Mouse (Mus musculus) neutrophil, adult 5-6 weeks (primary cell): ENCODE results near the gene Avpr1b. TPM values are rescaled to one million over a fixed set of nuclear protein-coding genes. Genes with fewer than 3 reads are reported as not detected.
A peak's percentile ranks its signal among the peaks of the same experiment; 100 is the strongest.
"Not testable (repeated sequence)": the region's sequence is repeated elsewhere in the genome, so short reads cannot be mapped to it uniquely, and the experiment has no call there.

Experiments
- ATAC-seq: fragments of 151-379, 151-347 bp; 2 replicates; pipeline ENCODE4 v1.8.0; 2017; ENCODE audit warnings: mild to moderate bottlenecking, moderate TSS enrichment; ENCODE audit not compliant: insufficient number of reproducible peaks, poor library complexity, low FRiP score, severe bottlenecking; ENCODE audit errors: extremely low read depth
- total RNA-seq: library from RNA; stranded (forward); fragments of 200-1000 nt; gene quantifications from 2 replicates; pipeline ENCODE4 v1.2.3, GENCODE M21; 2017

Gene Avpr1b
- total RNA-seq, 1 experiment from 2014 or later: not detected

DNA sequence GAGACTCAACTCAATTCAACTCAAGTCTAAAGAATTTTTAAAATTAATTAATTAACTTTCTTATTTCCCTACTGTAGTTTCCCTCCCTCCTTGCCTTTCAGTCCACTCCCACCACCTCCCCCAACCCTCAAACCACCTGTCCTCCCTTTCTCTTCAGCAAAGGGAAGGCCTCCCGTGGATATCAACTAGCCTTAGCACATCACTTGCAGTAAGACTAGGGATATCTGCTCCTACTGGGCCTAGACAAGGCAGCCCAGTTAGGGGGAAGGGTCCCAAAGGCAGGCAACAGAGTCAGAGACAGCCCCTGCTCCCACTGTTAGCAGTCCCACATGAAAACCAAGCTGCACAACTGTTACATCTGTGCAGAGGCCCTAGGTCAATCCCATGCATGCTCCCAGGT lies 17.1 kb downstream of the Avpr1b start:
- ATAC-seq: no peak

DNA sequence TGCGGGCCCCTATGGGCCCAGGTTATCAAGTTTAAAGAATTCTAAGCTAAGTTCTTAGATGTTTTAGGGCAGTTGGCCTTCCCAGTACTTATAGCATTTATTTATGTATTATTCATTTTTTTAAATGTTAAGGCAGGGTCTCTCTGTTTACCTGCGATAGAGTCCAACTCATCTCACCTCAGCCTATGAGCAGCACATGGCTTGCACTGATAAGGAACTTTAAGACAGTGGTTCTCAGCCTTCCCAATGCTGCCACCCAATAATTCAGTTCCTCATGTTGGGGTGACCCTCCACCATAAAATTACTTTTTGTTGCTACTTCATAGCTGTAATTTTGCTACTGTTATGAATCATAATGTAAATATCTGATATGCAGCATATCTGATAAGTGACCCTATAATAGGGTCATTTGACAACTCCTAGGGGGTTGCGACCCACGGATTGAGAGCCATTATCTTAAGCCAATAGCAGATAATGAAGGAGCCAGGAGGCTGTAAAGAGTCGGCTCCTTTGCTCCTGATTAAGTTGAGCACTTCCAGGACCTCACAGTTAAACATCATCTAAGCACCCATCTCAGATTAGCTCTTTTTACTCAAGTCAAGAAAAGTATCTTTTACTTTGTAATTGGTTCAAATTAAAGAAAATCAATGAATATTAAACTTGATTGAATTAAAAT lies 17.6 kb downstream of the Avpr1b start:
- ATAC-seq: no peak

DNA sequence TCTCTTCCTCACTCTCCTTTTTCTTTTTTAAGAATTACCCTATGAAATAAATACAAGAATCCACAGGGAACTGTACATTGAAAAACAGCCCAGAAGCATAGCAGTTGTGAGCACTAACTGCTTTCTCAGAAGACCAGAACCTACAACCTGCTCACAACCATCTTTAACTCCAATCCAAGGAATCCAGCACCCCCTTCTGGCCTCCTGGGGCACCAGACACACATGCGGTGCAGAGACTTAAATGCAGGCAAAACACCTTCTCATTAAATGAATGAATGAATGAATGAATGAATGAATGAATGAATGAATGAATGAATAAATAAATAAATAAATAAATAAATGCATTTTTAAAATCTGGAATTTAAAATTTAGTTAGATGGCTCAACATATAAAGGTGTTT lies 19.5 kb downstream of the Avpr1b start:
- ATAC-seq: no peak

DNA sequence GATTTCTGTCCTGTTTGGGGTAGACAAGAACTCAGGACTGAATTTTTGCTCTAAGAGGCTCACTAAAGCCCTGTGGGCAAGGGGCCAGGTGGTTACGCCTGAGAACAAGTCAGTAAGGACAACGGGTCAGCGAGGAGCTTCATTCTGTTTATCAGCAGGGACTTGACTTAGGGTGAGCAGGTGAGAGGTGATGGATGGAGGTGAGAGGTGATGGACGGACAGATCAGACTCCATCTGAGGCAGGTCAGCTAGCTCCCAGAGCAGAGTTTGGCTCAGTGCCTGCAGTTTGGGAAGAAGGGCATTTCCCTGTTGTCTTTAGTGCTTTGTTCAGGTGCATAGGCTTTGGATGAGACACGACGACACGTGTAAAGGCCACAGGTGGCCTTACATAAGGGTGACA lies 20.3 kb downstream of the Avpr1b start:
- ATAC-seq: no peak

DNA sequence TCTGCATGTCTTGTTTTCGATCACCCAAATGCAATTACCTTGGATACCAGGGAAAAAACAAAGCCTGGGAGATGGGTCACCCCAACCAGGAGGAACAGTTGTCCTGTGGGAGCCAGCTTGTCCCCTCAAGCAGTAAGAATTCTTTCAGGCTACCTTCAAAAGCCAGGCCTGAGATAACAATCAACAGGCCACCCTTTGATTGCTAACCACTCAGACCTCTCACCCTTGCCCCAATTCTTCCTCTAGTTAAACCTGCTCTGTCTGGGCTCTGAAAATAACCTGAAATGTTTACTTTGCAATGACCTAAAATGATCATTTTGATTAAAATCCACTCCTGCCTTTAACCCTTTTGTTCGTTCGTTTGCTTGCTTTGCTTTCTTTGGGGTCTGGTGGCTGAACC lies 24.6 kb downstream of the Avpr1b start:
- no peak for ATAC-seq

DNA sequence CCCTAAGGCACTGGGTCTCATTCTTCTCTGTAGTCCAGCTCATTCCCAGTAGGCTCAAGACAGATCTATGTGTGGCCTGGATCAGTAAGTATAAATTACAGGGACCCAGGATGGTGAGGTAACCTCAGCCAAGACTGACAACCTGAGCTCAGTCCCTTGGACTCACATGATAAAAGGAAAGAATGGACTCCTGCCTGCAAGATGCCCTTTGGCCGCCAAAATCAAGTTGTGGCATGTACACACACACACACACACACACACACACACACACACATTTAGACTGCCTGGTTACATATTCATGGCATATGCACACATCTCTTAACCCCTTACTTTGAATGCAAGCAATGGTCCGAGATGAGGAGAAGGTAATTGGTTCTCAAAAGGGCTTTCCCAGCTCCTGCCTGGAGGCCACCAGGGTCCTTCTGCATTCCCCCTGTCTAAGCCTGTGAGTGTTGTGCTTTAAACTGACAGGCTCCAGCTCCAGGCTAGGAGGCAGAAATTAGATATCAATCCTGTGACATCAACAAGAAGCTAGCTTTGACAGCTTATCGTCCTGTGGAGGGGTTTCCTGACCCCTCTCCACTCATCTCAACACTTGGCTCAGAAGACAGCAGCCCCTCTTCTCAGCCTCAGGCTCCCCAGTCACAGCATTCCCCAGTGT lies 25.3 kb downstream of the Avpr1b start:
- no peak for ATAC-seq

DNA sequence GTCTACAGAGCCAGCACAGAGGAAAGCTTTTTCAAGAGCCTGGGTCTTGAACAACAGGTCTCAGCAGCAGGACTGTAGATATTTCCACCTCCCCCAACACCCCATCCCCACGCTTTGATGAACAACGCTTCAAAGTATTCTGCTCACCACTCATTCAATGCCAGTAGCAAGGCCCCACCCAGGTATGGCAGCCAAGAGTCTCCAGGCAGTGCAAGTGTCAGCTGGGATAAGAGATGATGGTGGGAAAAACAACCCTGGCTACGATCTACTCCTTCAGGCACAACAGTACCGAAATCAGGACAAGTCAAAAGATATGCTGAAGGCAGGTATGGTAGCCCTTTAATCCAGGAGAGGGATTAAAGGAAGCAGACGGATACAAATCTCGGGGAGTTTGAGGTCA lies 27.2 kb downstream of the Avpr1b start:
- ATAC-seq: no peak

DNA sequence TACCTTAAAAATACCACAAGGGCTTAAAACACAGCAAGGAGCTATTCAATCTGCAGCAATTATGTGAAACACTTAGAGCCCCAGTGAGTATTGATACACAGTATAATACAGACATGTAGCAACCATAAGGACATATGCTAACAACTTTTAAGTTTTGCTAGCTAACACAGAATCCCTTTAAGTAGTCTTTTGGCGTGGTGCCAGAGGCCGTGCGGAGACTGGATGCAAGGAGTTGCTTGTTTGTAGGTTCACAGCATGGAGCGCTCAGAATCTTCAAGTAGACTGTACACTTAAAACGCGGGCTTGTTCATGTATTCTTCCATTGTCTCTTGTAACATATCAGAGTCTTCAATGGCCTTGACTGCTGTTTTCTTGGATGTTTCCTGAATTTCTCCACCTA lies 33.2 kb downstream of the Avpr1b start:
- ATAC-seq: not testable (repeated sequence)

DNA sequence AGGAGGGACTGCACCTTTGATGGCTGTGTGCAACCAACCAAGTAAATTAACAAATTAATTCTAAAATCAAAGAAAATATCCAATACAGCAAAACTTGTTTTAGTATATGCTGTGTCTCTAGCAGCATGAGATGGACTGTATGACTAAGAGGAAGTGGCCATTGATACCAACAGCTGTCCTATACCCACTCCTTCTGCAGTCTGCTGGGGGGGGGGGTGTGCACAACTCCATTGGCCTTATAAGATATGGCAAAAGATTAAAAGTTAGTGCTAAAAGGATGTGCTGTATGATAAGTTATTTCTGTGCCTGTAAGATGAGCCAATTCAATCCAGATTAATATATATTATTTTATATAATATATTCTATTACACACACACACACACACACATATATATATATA lies 35.5 kb downstream of the Avpr1b start:
- ATAC-seq: no peak

DNA sequence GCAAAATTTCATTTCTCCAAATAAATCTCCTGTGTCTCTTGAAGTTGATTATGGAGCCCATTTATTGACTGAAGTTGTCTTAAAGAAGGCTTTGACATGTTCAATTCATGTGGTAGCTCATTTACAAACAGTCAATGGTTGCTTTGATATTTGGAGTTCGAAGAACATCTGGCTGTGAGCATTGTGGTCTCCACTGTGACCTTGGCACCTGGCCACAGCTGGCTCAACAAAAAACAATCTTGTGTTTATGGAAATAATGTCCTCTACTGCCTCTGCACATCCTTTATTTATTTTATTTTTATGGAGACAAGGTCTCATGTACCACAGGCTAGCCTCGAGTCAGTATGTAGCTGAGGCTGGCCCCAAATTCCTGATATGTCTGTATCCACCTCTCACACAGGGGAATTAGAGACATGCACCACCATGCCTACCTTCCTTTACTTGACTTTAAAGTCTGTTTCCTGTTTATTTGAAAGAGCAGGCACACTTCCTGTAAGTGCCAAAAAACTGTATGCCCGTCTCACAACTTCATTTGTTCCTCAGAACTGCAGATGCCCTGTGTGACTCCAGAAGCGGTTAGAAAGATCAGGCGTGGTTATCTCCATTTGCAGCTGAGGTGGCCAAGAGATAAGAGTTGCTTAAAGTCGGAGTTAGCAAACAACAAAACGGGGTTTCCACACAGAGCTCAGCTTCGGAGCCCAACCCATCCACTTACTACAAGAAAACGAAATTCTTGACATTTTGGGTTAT lies 38.9 kb downstream of the Avpr1b start, which contains the start of gene Ctse:
TSS of gene Ctse (plus strand) at position 516 of the 750 bp plus-strand sequence.
- ATAC-seq: peak; percentile 81

DNA sequence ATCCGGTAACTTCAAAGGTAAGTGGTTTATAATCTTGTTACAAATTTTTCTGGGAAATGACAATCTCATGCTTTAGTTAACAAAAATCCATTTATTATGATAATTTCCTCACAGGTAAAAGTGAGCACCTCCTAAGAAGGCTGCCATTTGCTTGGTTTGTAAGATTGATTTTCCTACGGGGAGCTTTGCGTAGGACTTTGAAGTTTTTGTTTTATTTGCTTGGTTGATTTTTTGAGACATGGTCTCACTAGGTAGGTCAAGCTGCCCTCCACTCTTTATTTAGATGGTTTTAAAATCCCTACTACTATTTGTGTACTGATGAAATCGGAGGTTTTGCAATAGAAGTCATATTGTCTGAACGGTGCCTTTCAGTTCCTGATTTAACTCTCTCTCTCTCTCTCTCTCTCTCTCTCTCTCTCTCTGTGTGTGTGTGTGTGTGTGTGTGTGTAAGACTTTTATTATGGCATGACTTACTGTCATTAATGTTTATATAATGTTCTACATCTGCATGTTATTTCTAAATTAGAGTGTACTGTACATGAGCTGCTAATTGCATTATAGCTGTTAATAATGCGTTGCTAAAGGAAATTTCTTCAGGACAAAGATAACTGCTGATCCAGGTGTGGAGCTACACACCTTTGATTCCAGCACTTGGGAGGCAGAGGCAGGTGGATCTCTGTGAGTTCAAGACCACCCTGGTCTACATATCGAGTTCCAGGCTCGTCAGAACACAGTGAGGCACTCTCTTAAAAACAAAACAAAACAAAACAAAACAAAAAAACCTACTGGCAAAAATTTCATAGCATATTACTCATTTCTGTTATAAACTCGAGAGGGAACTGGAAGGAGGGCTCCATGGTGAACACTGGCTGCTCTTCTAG lies 39.7 kb downstream of the Avpr1b start:
- ATAC-seq: peak; percentile 42

DNA sequence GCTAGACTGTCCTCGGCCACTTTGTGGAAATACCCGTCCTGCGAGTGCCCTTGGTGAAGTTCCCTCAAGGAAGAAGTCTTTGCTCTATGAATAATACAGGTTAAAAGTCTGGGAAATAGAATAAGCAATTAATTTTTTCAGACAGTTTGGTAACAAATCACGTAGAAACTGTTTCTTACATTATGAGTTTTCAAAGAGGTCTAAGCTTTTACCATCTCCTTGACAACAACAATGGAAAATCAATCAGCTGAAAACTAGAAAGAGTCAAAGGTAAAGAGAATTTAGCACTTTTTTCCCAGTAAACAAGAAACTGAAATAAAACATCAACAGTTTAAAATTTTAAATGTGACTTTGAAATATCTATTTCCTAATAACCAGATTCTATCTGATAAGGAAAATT lies 41.0 kb downstream of the Avpr1b start:
- ATAC-seq: no peak

DNA sequence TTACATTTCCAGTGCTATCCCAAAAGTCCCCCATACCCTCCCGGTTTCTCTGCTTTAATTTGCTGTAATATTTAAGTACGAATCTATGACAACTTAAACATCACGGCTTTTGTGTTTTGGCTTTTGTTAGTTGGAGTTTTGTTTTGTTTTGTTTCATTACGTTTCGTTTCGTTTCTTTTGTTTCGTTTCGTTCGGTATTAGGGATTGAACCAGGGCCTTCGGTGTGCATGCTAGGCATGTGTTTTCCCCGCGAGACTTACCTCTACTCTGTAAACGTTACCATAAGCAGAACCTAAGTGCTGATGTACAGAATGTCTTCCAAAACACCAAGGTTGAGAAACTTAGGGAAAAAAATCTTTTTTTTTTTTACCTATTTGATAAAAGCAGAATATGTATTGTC lies 42.5 kb downstream of the Avpr1b start:
- ATAC-seq: no peak

DNA sequence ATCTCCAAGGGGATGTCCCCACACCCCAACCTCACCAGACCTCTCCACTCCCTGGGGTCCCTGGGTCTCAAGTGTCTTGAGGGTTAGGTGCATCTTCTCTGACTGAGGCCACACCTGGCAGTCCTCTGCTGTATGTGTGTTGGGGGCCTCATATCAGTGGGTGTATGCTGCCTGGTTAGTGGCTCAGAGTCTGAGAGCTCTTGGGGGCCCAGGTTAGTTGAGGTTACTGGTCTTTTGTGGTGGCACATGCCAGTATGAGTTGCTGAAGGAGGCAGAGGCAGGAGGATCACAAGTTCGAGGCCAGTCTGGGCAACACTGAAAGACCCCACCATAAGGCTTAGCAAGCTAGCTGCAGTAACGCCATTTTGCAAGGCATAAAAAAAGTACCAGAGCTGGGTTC lies 43.2 kb downstream of the Avpr1b start:
- no peak for ATAC-seq

DNA sequence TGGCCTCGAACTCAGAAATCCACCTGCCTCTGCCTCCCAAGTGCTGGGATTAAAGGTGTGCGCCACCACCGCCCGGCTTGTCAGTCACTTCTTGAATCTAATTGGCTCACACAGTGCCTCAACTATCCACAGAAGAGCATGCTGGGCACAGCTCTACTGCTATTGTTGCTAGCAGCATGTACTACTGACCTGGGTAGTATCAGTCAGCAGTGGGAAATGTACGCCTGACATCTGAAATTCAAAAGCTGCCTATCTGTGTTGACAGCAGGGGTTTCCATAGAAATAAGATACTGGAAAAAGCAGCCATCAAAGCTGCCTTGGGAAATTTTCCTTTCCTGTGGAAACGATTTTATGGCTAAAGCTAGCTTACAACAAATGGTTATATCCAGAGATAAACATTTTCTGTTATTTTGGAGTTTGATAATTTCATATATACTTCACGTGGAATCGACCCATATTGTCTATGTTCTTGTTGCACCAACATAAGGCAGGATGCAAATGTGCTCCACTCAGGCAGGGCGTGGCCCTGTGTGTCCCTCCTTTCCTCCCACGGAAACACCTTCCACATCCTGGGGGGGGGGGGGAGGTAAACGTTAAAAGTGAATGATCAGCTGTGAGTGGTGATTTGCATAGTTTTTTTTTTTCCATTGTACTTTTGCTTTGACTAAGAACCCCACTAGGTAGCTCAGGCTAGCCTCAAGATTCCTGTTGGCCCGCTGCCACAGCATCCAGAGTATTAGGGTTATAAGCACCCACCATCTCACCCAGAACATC lies 53.8 kb downstream of the Avpr1b start:
- peak; percentile 44; the same call in 1 of the 2 replicates for ATAC-seq

DNA sequence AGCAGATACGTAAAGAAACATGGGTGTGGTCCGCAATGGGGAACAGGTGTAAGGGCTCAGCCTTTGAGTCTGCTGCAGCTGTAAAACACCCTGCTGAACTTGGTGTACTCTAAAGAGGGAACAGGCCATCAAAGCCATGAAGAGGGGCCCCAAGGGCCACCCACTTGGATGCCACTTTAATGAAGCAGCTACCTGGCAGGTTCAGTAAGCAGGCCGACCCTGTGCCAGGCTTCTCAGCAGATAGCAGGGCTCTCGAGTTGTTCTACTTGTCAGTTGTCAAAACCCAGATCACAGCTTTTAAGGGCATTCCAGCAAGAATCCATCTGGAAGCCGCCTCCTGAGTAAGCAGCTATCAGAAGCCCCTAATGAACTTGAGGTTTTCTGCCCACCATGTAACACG lies 56.6 kb downstream of the Avpr1b start:
- ATAC-seq: no peak

DNA sequence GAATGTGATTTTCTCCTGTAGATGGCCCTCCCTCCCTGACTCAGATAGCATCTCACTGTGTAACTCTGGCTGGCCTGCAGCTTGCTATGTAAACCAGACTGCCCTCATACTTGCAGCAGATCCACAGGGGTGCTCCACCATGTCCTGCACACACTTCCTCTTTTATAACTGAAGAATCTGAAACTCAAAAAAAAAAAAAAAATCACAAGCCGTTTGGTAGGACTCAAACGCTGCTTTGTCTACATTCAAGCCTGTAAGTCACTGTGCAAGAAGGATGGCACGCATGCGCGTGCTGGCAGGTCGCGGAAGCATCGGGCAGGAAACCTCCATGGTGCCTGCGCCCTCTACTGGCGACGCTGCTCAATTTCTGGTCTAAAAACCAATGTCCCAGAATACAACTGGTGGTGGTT lies 58.9 kb downstream of the Avpr1b start:
- peak; percentile 96 for ATAC-seq

DNA sequence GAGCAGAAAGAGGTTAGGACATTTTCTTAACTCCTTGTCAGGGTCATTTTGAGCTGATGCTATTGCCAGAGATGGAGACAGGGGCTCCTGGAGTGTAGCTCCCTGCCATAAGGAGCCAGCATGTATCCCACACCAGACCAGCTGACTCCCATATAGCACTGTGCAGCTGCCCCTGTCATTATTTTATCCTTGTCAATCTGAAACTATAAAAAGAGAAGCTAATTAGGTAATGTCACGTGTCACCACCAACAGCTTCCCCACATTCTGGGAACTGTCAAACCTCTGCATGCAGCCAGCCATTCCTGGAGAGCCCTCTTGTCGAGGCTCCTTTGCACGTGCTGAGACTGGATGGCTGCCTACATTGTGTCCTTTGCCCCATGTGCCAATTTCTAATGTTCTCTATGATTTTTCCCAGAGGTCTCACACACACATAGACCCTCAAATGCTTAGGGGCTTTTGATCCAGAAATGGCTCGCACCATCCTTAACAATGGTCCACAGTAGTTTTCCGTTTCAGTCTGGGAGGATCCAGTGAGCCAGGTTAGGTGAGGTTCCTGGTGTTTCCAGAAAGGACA lies 60.6 kb downstream of the Avpr1b start:
- no peak for ATAC-seq
